Mouse (Mus musculus): ENCODE data around the gene Dmpk. TPM values are rescaled to one million over a fixed set of nuclear protein-coding genes. Genes with fewer than 3 reads are reported as not detected.

Dmpk gene
- polyA plus RNA-seq, 1 experiment from 2014 or later, result 17.5 TPM

- Histone ChIP-seq H3K4me3 (peak overlapping the region; percentile 77; the same call in 1 of the 2 replicates), H3K36me3 (peaks cover 29% of the 10 kb centered on the region), H3K9me3 (no peaks in the 10 kb centered on the region), H3K27ac (peak overlapping the region; percentile 94), H3K4me1 (peaks cover 28% of the 10 kb centered on the region), H3K27me3 (no peaks in the 10 kb centered on the region), H3K4me2 (replicated peaks) (peak overlapping the region; percentile 85), H3K9ac (peak overlapping the region; percentile 54)
- 28% methylated on average over 17 of the region's 17 CpGs for WGBS
- ATAC-seq (ENCODE audit: insufficient number of reproducible peaks, insufficient read depth, low FRiP score, low TSS enrichment), result no peak
Observed at GRCm38 (mm10) chr7:19091913-19092312, 8.3 kb downstream of the Dmpk start.

- H3K27ac ChIP-seq, result peak overlapping the region; percentile 94
- WGBS, result 4% methylated on average over 38 of the region's 38 CpGs
- no peaks in the 10 kb centered on the region for H3K27me3 ChIP-seq
- no peaks in the 10 kb centered on the region for H3K9me3 ChIP-seq
- H3K4me1 ChIP-seq, result peaks cover 35% of the 10 kb centered on the region
- peaks cover 29% of the 10 kb centered on the region for H3K36me3 ChIP-seq
- peak; percentile 49 for ATAC-seq (ENCODE audit: insufficient number of reproducible peaks, insufficient read depth, low FRiP score, low TSS enrichment)
- peak overlapping the region; percentile 54 for H3K9ac ChIP-seq
- H3K4me2 ChIP-seq (replicated peaks), result peak overlapping the region; percentile 85
- peak overlapping the region; percentile 77 for H3K4me3 ChIP-seq
Observed at GRCm38 (mm10) chr7:19092381-19093173, 8.9 kb downstream of the Dmpk start.

GRCm38 (mm10) chr7:19093174-19093521 lies 9.5 kb downstream of the Dmpk start:
- Histone ChIP-seq H3K27ac (peak overlapping the region; percentile 94), H3K4me3 (peak overlapping the region; percentile 77), H3K9ac (peak overlapping the region; percentile 54), H3K9me3 (no peaks in the 10 kb centered on the region), H3K4me1 (peaks cover 35% of the 10 kb centered on the region), H3K4me2 (replicated peaks) (peak overlapping the region; percentile 85), H3K36me3 (peaks cover 24% of the 10 kb centered on the region), H3K27me3 (no peaks in the 10 kb centered on the region)
- peak; percentile 13 for ATAC-seq (ENCODE audit: insufficient number of reproducible peaks, insufficient read depth, low FRiP score, low TSS enrichment)
- WGBS, result 2% methylated on average over 12 of the region's 15 CpGs

DNA sequence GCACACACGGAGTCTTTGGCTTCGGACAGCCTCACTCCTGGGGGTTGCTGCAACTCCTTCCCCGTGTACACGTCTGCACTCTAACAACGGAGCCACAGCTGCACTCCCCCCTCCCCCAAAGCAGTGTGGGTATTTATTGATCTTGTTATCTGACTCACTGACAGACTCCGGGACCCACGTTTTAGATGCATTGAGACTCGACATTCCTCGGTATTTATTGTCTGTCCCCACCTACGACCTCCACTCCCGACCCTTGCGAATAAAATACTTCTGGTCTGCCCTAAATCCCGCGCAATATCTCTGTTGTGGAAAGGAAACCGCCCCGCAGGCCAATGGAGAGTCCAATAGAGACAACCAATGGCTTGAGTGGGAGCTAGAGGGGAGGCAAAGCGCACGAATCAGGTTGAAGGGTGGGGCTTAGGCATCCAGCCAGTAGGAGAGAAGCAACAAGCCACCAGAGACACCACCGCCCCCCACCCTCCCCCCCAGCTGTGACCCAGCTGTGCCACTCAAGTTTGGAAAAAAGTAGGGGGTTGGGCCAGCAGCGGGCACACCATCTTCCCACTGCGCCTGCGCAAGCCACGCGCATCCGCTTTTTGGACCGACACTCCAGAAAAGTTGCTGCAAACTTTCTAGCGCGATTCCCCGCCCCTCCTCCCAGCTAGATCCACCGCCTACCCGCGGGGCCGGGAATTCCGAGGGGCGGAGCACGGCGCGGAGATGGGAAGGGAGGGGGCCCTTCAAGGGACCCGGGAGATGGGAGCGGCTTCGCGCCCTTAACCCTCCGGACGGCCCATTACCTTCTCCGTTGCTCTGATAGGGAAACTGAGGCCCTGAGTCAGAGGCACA lies 10.1 kb downstream of the Dmpk start:
- Histone ChIP-seq H3K4me2 (replicated peaks) (peak overlapping the region; percentile 85), H3K9me3 (no peaks in the 10 kb centered on the region), H3K4me1 (peaks cover 37% of the 10 kb centered on the region), H3K36me3 (peaks cover 24% of the 10 kb centered on the region), H3K9ac (peak overlapping the region; percentile 91), H3K27ac (peak overlapping the region; percentile 99), H3K4me3 (peak overlapping the region; percentile 77), H3K27me3 (no peaks in the 10 kb centered on the region)
- ATAC-seq (ENCODE audit: insufficient number of reproducible peaks, insufficient read depth, low FRiP score, low TSS enrichment), result peak; percentile 87
- WGBS, result 1% methylated on average over 45 of the region's 45 CpGs

DNA sequence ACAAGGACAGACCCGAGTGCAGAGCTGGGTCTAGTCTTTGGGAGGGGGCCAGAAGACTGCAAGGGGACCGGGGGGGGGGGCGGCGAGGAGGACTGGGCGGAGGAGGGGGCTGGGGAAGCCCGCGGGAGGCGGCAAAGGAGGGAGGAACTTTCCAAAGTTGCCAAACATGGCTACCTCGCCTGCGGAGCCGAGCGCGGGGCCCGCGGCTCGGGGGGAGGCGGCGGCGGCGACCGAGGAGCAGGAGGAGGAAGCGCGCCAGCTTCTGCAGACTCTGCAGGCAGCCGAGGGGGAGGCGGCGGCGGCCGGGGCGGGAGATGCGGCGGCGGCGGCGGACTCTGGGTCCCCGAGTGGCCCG lies 10.8 kb downstream of the Dmpk start, which contains the start of gene Six5:
TSS of gene Six5 (plus strand) at position 124 of the 355 bp plus-strand sequence.
- H3K4me3 ChIP-seq, result peak within 1 kb of the TSS; percentile 77
- H3K27me3 ChIP-seq, result no peaks in the 10 kb centered on the region
- H3K4me2 ChIP-seq (replicated peaks), result peak within 1 kb of the TSS; percentile 85
- H3K4me1 ChIP-seq, result peaks cover 41% of the 10 kb centered on the region
- H3K36me3 ChIP-seq, result peaks cover 20% of the 10 kb centered on the region
- H3K9me3 ChIP-seq, result no peaks in the 10 kb centered on the region
- WGBS, result 1% methylated on average over 29 of the region's 36 CpGs
- peak within 1 kb of the TSS; percentile 91 for H3K9ac ChIP-seq
- ATAC-seq (ENCODE audit: insufficient number of reproducible peaks, insufficient read depth, low FRiP score, low TSS enrichment), result no peak; the same call in 1 of the 2 replicates
- H3K27ac ChIP-seq, result peak within 1 kb of the TSS; percentile 99

- no peaks in the 10 kb centered on the region for H3K27me3 ChIP-seq
- no peak for ATAC-seq (ENCODE audit: insufficient number of reproducible peaks, insufficient read depth, low FRiP score, low TSS enrichment)
- H3K27ac ChIP-seq, result peak overlapping the region; percentile 99
- peak overlapping the region; percentile 85 for H3K4me2 ChIP-seq (replicated peaks)
- H3K9ac ChIP-seq, result peak overlapping the region; percentile 91
- H3K36me3 ChIP-seq, result peaks cover 20% of the 10 kb centered on the region
- WGBS, result under 1% methylated on average over 86 of the region's 87 CpGs
- peaks cover 41% of the 10 kb centered on the region for H3K4me1 ChIP-seq
- no peaks in the 10 kb centered on the region for H3K9me3 ChIP-seq
- peak overlapping the region; percentile 77 for H3K4me3 ChIP-seq
Observed at GRCm38 (mm10) chr7:19094826-19095750, 11.4 kb downstream of the Dmpk start.

- Histone ChIP-seq H3K27ac (peak overlapping the region; percentile 99), H3K36me3 (peaks cover 17% of the 10 kb centered on the region), H3K9ac (peak overlapping the region; percentile 91), H3K4me2 (replicated peaks) (peak overlapping the region; percentile 85), H3K27me3 (no peaks in the 10 kb centered on the region), H3K4me3 (peak overlapping the region; percentile 77), H3K4me1 (peaks cover 41% of the 10 kb centered on the region), H3K9me3 (no peaks in the 10 kb centered on the region)
- WGBS, result 2% methylated on average over 19 of the region's 19 CpGs
- ATAC-seq (ENCODE audit: insufficient number of reproducible peaks, insufficient read depth, low FRiP score, low TSS enrichment), result peak; percentile 7; the same call in 1 of the 2 replicates
Observed at GRCm38 (mm10) chr7:19095751-19096110, 12.1 kb downstream of the Dmpk start.

- H3K27me3 ChIP-seq, result no peaks in the 10 kb centered on the region
- peaks cover 41% of the 10 kb centered on the region for H3K4me1 ChIP-seq
- no peaks in the 10 kb centered on the region for H3K9me3 ChIP-seq
- H3K4me3 ChIP-seq, result peak overlapping the region; percentile 77
- peak overlapping the region; percentile 85 for H3K4me2 ChIP-seq (replicated peaks)
- H3K9ac ChIP-seq, result peak overlapping the region; percentile 91
- 48% methylated on average over 5 of the region's 5 CpGs for WGBS
- ATAC-seq (ENCODE audit: insufficient number of reproducible peaks, insufficient read depth, low FRiP score, low TSS enrichment), result no peak
- H3K36me3 ChIP-seq, result peaks cover 15% of the 10 kb centered on the region
- H3K27ac ChIP-seq, result peak overlapping the region; percentile 99
Observed at GRCm38 (mm10) chr7:19096421-19096976, 12.8 kb downstream of the Dmpk start.

GRCm38 (mm10) chr7:19097217-19097616 lies 13.6 kb downstream of the Dmpk start:
- H3K4me3 ChIP-seq, result no peak overlapping the region
- no peak overlapping the region for H3K27ac ChIP-seq
- H3K9ac ChIP-seq, result 0 out of 2 replicates have a peak overlapping the region, but pooled peaks have one; percentile 91
- 63% methylated on average over 2 of the region's 2 CpGs for WGBS
- no peaks in the 10 kb centered on the region for H3K27me3 ChIP-seq
- ATAC-seq (ENCODE audit: insufficient number of reproducible peaks, insufficient read depth, low FRiP score, low TSS enrichment), result no peak
- peaks cover 13% of the 10 kb centered on the region for H3K36me3 ChIP-seq
- no peaks in the 10 kb centered on the region for H3K9me3 ChIP-seq
- peaks cover 37% of the 10 kb centered on the region for H3K4me1 ChIP-seq
- H3K4me2 ChIP-seq (replicated peaks), result peak overlapping the region; percentile 85

- peaks cover 6% of the 10 kb centered on the region; the same call in 1 of the 2 replicates for H3K9me3 ChIP-seq
- no peak overlapping the region for H3K27ac ChIP-seq
- H3K4me3 ChIP-seq, result no peak overlapping the region
- no peak overlapping the region for H3K9ac ChIP-seq
- H3K4me2 ChIP-seq (replicated peaks), result no peak overlapping the region
- no peaks in the 10 kb centered on the region for H3K27me3 ChIP-seq
- ATAC-seq (ENCODE audit: insufficient number of reproducible peaks, insufficient read depth, low FRiP score, low TSS enrichment), result no peak
- peaks cover 13% of the 10 kb centered on the region for H3K36me3 ChIP-seq
- peaks cover 31% of the 10 kb centered on the region for H3K4me1 ChIP-seq
Observed at GRCm38 (mm10) chr7:19097863-19098262, 14.2 kb downstream of the Dmpk start.

- Histone ChIP-seq H3K36me3 (peaks cover 13% of the 10 kb centered on the region), H3K27me3 (no peaks in the 10 kb centered on the region), H3K9ac (no peak overlapping the region), H3K9me3 (peaks cover 8% of the 10 kb centered on the region; the same call in 1 of the 2 replicates), H3K4me1 (peaks cover 25% of the 10 kb centered on the region), H3K27ac (no peak overlapping the region), H3K4me3 (no peak overlapping the region), H3K4me2 (replicated peaks) (no peak overlapping the region)
- no peak for ATAC-seq (ENCODE audit: insufficient number of reproducible peaks, insufficient read depth, low FRiP score, low TSS enrichment)
- WGBS, result 68% methylated on average over 7 of the region's 7 CpGs
Observed at GRCm38 (mm10) chr7:19098811-19099210, 15.2 kb downstream of the Dmpk start.
